Comparison of ENCODE assay signal across 11 mouse cellular contexts in genomic region chr15:98674994-98675545, GRCm38 (mm10). TPM values are rescaled to one million over a fixed set of nuclear protein-coding genes. Genes with fewer than 3 reads are reported as not detected.
DNase-seq lines count a peak whose midpoint lies in the region; ATAC-seq and TF ChIP-seq lines count a peak whose summit lies in the region.
"Had no signal": no experiment of that assay in that cellular context is flagged by ENCODE, and none has a peak within 500 bp of the region (broad histone marks: within the 10 kb centered on the region; RNA-seq: fewer than 3 reads in every experiment).

No protein-coding gene starts in this region.

- no peak for DNase-seq in heart, postnatal 10 days
- no peak for DNase-seq in stomach, postnatal 0 days (ENCODE audit: low spot score)
- DNase-seq in hindbrain, postnatal 0 days (ENCODE audit: low spot score), result peak; percentile 10
- DNase-seq in gastrocnemius, postnatal 14 days, result no peak
- DNase-seq in layer of hippocampus, adult 18-20 months (ENCODE audit: low spot score in 2 of 2), result no peak
- DNase-seq: kidney, postnatal 14 days had no signal

- H3K4me1 ChIP-seq in heart, embryonic 13.5 days, result peaks cover 42% of the 10 kb centered on the region
- peaks cover 8% of the 10 kb centered on the region; the same call in 1 of the 2 replicates for H3K4me1 ChIP-seq in stomach, embryonic 15.5 days
- H3K4me1 ChIP-seq in stomach, postnatal 0 days (replicated peaks; ENCODE audit: control insufficient read depth, insufficient read depth), result no peaks in the 10 kb centered on the region
- peaks cover 10% of the 10 kb centered on the region for H3K4me1 ChIP-seq in hindbrain, postnatal 0 days (ENCODE audit: insufficient read depth, low read length)

- no peak for TF ChIP-seq EP300 in stomach, postnatal 0 days (optimal IDR thresholded peaks at IDR 0.05)

- H3K27me3 ChIP-seq in heart, embryonic 13.5 days (replicated peaks), result peaks cover 52% of the 10 kb centered on the region
- H3K27me3 ChIP-seq in stomach, embryonic 15.5 days (replicated peaks), result peaks cover 36% of the 10 kb centered on the region
- no peaks in the 10 kb centered on the region for H3K27me3 ChIP-seq in stomach, postnatal 0 days (ENCODE audit: control insufficient read depth, insufficient read depth, low read length)
- no peaks in the 10 kb centered on the region for H3K27me3 ChIP-seq in hindbrain, postnatal 0 days (ENCODE audit: insufficient read depth, low read length)

- no peaks in the 10 kb centered on the region for H3K9me3 ChIP-seq in heart, embryonic 13.5 days
- no peaks in the 10 kb centered on the region for H3K9me3 ChIP-seq in stomach, embryonic 15.5 days
- H3K9me3 ChIP-seq in stomach, postnatal 0 days (ENCODE audit: control insufficient read depth, low read length), result no peaks in the 10 kb centered on the region
- H3K9me3 ChIP-seq in hindbrain, postnatal 0 days (ENCODE audit: low read length), result no peaks in the 10 kb centered on the region

- H3K4me3 ChIP-seq in heart, embryonic 13.5 days, result peak overlapping the region; percentile 52; the same call in 1 of the 2 replicates
- 0 out of 2 replicates have a peak overlapping the region, but pooled peaks have one; percentile 43 for H3K4me3 ChIP-seq in stomach, embryonic 15.5 days (replicated peaks)
- H3K4me3 ChIP-seq in stomach, postnatal 0 days (ENCODE audit: low read depth, low read length), result no peak overlapping the region
- H3K4me3 ChIP-seq in hindbrain, postnatal 0 days (ENCODE audit: low read length), result peak overlapping the region; percentile 58
- H3K4me3 ChIP-seq: erythroblast, embryonic 14.5 days had no signal

- TF ChIP-seq CTCF in stomach, postnatal 0 days (IDR thresholded peaks at IDR 0.05; ENCODE audit: low read depth), result no peak
- no peak for TF ChIP-seq CTCF in hindbrain, postnatal 0 days (IDR thresholded peaks at IDR 0.05; ENCODE audit: low read depth)

- H3K9ac ChIP-seq in heart, embryonic 13.5 days, result peak overlapping the region; percentile 78
- no peak overlapping the region for H3K9ac ChIP-seq in stomach, embryonic 15.5 days
- H3K9ac ChIP-seq in stomach, postnatal 0 days (ENCODE audit: low read length), result no peak overlapping the region
- H3K9ac ChIP-seq in hindbrain, postnatal 0 days (replicated peaks; ENCODE audit: low read length), result peak overlapping the region; percentile 61

- H3K27ac ChIP-seq in heart, embryonic 13.5 days (replicated peaks), result no peak overlapping the region
- no peak overlapping the region for H3K27ac ChIP-seq in stomach, embryonic 15.5 days
- no peak overlapping the region for H3K27ac ChIP-seq in stomach, postnatal 0 days (replicated peaks)
- H3K27ac ChIP-seq in hindbrain, postnatal 0 days, result peak overlapping the region; percentile 64
- H3K27ac ChIP-seq: macrophage had no signal

- no peak for ATAC-seq in heart, embryonic 13.5 days (ENCODE audit: extremely low read depth, insufficient number of reproducible peaks, low FRiP score, low TSS enrichment)
- ATAC-seq in stomach, embryonic 15.5 days (ENCODE audit: insufficient read depth, low FRiP score, low read depth), result no peak
- ATAC-seq in stomach, postnatal 0 days (ENCODE audit: low FRiP score, low TSS enrichment), result no peak
- ATAC-seq in hindbrain, postnatal 0 days, result peak; percentile 45
- no peak for ATAC-seq in granulocyte monocyte progenitor cell, adult 5-6 weeks (replicated peaks; ENCODE audit: poor library complexity, severe bottlenecking)

- no peaks in the 10 kb centered on the region for H3K36me3 ChIP-seq in heart, embryonic 13.5 days
- H3K36me3 ChIP-seq in stomach, embryonic 15.5 days, result no peaks in the 10 kb centered on the region
- no peaks in the 10 kb centered on the region for H3K36me3 ChIP-seq in stomach, postnatal 0 days (ENCODE audit: control insufficient read depth, insufficient read depth, low read length)
- H3K36me3 ChIP-seq in hindbrain, postnatal 0 days (ENCODE audit: insufficient read depth, low read length), result no peaks in the 10 kb centered on the region

- 23% methylated on average over 11 of the region's 11 CpGs for WGBS in heart, embryonic 13.5 days
- WGBS in stomach, embryonic 15.5 days, result 28% methylated on average over 11 of the region's 11 CpGs
- 21% methylated on average over 11 of the region's 11 CpGs for WGBS in stomach, postnatal 0 days
- 5% methylated on average over 11 of the region's 11 CpGs for WGBS in hindbrain, postnatal 0 days

- peak overlapping the region; percentile 97 for H3K4me2 ChIP-seq in heart, embryonic 13.5 days
- H3K4me2 ChIP-seq in stomach, embryonic 15.5 days, result no peak overlapping the region
- H3K4me2 ChIP-seq in stomach, postnatal 0 days (replicated peaks; ENCODE audit: low read depth), result no peak overlapping the region
- peak overlapping the region; percentile 98 for H3K4me2 ChIP-seq in hindbrain, postnatal 0 days (ENCODE audit: low read depth, low read length)

- intact Hi-C loops in heart, postnatal 10 days (cut with DNase I), result no loop called here
- intact Hi-C loops in gastrocnemius, postnatal 14 days (cut with DNase I; ENCODE audit: low total_unique reads), result no loop called here

RNA-seq across cellular contexts. Expression of gene Rnd1, which starts 2.2 kb away (rescaled TPM):
- 1.3 TPM in 2 replicates for polyA plus RNA-seq in heart, embryonic 13.5 days (2015; fragmentation: Nextera tagmentation; extraction: Ambion mirVana)
- 1 to 10 TPM in 1 of 2 experiments, under 1 TPM in 1; 0.84 to 1.9 TPM for total RNA-seq in heart, postnatal 10 days (2021)
- 1.3 and 1.4 TPM in 2 replicates for polyA plus RNA-seq in stomach, embryonic 15.5 days (2015; fragmentation: Nextera tagmentation; extraction: Ambion mirVana)
- 0.35 and 0.46 TPM in 2 replicates for polyA plus RNA-seq in stomach, postnatal 0 days (2015; fragmentation: Nextera tagmentation; extraction: Ambion mirVana)
- 22.3 and 26.7 TPM in 2 replicates for total RNA-seq in hindbrain, postnatal 0 days (2014; rRNA removed)
- 16.2 and 16.3 TPM in 2 replicates for polyA plus RNA-seq in hindbrain, postnatal 0 days (2015; fragmentation: Nextera tagmentation; extraction: Ambion mirVana)
- total RNA-seq in granulocyte monocyte progenitor cell, adult 5-6 weeks (2014; fragmentation: Nextera tagmentation), result 0.11 and 0.39 TPM in 2 replicates
- 0.67 and 2.7 TPM in 2 replicates for total RNA-seq in granulocyte monocyte progenitor cell, adult 5-6 weeks (2017)
- total RNA-seq in gastrocnemius, postnatal 14 days (2021), result 1 to 10 TPM in 1 of 2 experiments, under 1 TPM in 1; 0.40 to 1.2 TPM
- 1 to 10 TPM; 6.3 to 8.0 TPM for total RNA-seq in layer of hippocampus, adult 18-20 months (2021)
- polyA plus RNA-seq: erythroblast, embryonic 14.5 days had no signal

RNA-seq across cellular contexts. Expression of gene Ddx23, which starts 12.4 kb away (rescaled TPM):
- 16.5 and 20.8 TPM in 2 replicates for polyA plus RNA-seq in heart, embryonic 13.5 days (2015; fragmentation: Nextera tagmentation; extraction: Ambion mirVana)
- total RNA-seq in heart, postnatal 10 days (2021), result 10 to 100 TPM; 55.2 to 57.2 TPM
- polyA plus RNA-seq in stomach, embryonic 15.5 days (2015; fragmentation: Nextera tagmentation; extraction: Ambion mirVana), result 22.9 and 26.8 TPM in 2 replicates
- polyA plus RNA-seq in stomach, postnatal 0 days (2015; fragmentation: Nextera tagmentation; extraction: Ambion mirVana), result 8.2 and 10.3 TPM in 2 replicates
- 52.9 and 68.7 TPM in 2 replicates for total RNA-seq in hindbrain, postnatal 0 days (2014; rRNA removed)
- 20.1 and 23.4 TPM in 2 replicates for polyA plus RNA-seq in hindbrain, postnatal 0 days (2015; fragmentation: Nextera tagmentation; extraction: Ambion mirVana)
- total RNA-seq in granulocyte monocyte progenitor cell, adult 5-6 weeks (2014; fragmentation: Nextera tagmentation), result 76.1 and 82.1 TPM in 2 replicates
- total RNA-seq in granulocyte monocyte progenitor cell, adult 5-6 weeks (2017), result 79.5 and 103 TPM in 2 replicates
- total RNA-seq in gastrocnemius, postnatal 14 days (2021), result 10 to 100 TPM; 45.1 to 48.1 TPM
- 100 to 1,000 TPM in 1 of 2 experiments, 10 to 100 TPM in 1; 89.8 to 108 TPM for total RNA-seq in layer of hippocampus, adult 18-20 months (2021)

RNA-seq across cellular contexts. Expression of gene Ccdc65, which starts 32.9 kb away (rescaled TPM):
- 0.32 and 0.39 TPM in 2 replicates for polyA plus RNA-seq in heart, embryonic 13.5 days (2015; fragmentation: Nextera tagmentation; extraction: Ambion mirVana)
- under 1 TPM; 0.12 to 0.41 TPM for total RNA-seq in heart, postnatal 10 days (2021)
- polyA plus RNA-seq in stomach, embryonic 15.5 days (2015; fragmentation: Nextera tagmentation; extraction: Ambion mirVana), result 0.84 and 1.1 TPM in 2 replicates
- 0.70 and 0.76 TPM in 2 replicates for polyA plus RNA-seq in stomach, postnatal 0 days (2015; fragmentation: Nextera tagmentation; extraction: Ambion mirVana)
- total RNA-seq in hindbrain, postnatal 0 days (2014; rRNA removed), result 2.6 and 3.7 TPM in 2 replicates
- polyA plus RNA-seq in hindbrain, postnatal 0 days (2015; fragmentation: Nextera tagmentation; extraction: Ambion mirVana), result 7.7 and 10.4 TPM in 2 replicates
- total RNA-seq in granulocyte monocyte progenitor cell, adult 5-6 weeks (2014; fragmentation: Nextera tagmentation), result not detected in 2 replicates
- total RNA-seq in granulocyte monocyte progenitor cell, adult 5-6 weeks (2017), result not detected in 2 replicates
- not detected for total RNA-seq in gastrocnemius, postnatal 14 days (2021)
- 1 to 10 TPM; 7.4 to 9.7 TPM for total RNA-seq in layer of hippocampus, adult 18-20 months (2021)
- polyA plus RNA-seq: erythroblast, embryonic 14.5 days had no signal

RNA-seq across cellular contexts. Expression of gene Cacnb3, which starts 44.4 kb away (rescaled TPM):
- polyA plus RNA-seq in heart, embryonic 13.5 days (2015; fragmentation: Nextera tagmentation; extraction: Ambion mirVana), result 9.5 and 10.8 TPM in 2 replicates
- total RNA-seq in heart, postnatal 10 days (2021), result 10 to 100 TPM; 13.6 to 14.0 TPM
- polyA plus RNA-seq in stomach, embryonic 15.5 days (2015; fragmentation: Nextera tagmentation; extraction: Ambion mirVana), result 29.0 and 32.2 TPM in 2 replicates
- 15.1 and 17.6 TPM in 2 replicates for polyA plus RNA-seq in stomach, postnatal 0 days (2015; fragmentation: Nextera tagmentation; extraction: Ambion mirVana)
- total RNA-seq in hindbrain, postnatal 0 days (2014; rRNA removed), result 166 and 183 TPM in 2 replicates
- polyA plus RNA-seq in hindbrain, postnatal 0 days (2015; fragmentation: Nextera tagmentation; extraction: Ambion mirVana), result 75.0 and 83.1 TPM in 2 replicates
- not detected in 2 replicates for total RNA-seq in granulocyte monocyte progenitor cell, adult 5-6 weeks (2014; fragmentation: Nextera tagmentation)
- not detected in 2 replicates for total RNA-seq in granulocyte monocyte progenitor cell, adult 5-6 weeks (2017)
- 1 to 10 TPM; 6.6 to 9.5 TPM for total RNA-seq in gastrocnemius, postnatal 14 days (2021)
- total RNA-seq in layer of hippocampus, adult 18-20 months (2021), result 100 to 1,000 TPM; 217 to 222 TPM
- polyA plus RNA-seq: erythroblast, embryonic 14.5 days had no signal

RNA-seq across cellular contexts. Expression of gene Fkbp11, which starts 52.9 kb away (rescaled TPM):
- polyA plus RNA-seq in heart, embryonic 13.5 days (2015; fragmentation: Nextera tagmentation; extraction: Ambion mirVana), result 19.8 and 24.5 TPM in 2 replicates
- 10 to 100 TPM in 1 of 2 experiments, 1 to 10 TPM in 1; 8.1 to 10.2 TPM for total RNA-seq in heart, postnatal 10 days (2021)
- 112 and 123 TPM in 2 replicates for polyA plus RNA-seq in stomach, embryonic 15.5 days (2015; fragmentation: Nextera tagmentation; extraction: Ambion mirVana)
- polyA plus RNA-seq in stomach, postnatal 0 days (2015; fragmentation: Nextera tagmentation; extraction: Ambion mirVana), result 117 and 127 TPM in 2 replicates
- total RNA-seq in hindbrain, postnatal 0 days (2014; rRNA removed), result 6.4 and 10.6 TPM in 2 replicates
- polyA plus RNA-seq in hindbrain, postnatal 0 days (2015; fragmentation: Nextera tagmentation; extraction: Ambion mirVana), result 5.0 and 6.6 TPM in 2 replicates
- total RNA-seq in granulocyte monocyte progenitor cell, adult 5-6 weeks (2014; fragmentation: Nextera tagmentation), result 37.6 and 39.9 TPM in 2 replicates
- 63.8 and 66.3 TPM in 2 replicates for total RNA-seq in granulocyte monocyte progenitor cell, adult 5-6 weeks (2017)
- total RNA-seq in gastrocnemius, postnatal 14 days (2021), result 1 to 10 TPM; 3.9 to 4.4 TPM
- 1 to 10 TPM in 1 of 2 experiments, under 1 TPM in 1; 0.97 to 1.4 TPM for total RNA-seq in layer of hippocampus, adult 18-20 months (2021)

Comparison
In these comparisons a context has a peak if more than half of its experiments do, and no peak if none do; other contexts are left out.
1. H3K4me2 ChIP-seq: peak in heart, embryonic 13.5 days (single experiment) and hindbrain, postnatal 0 days (single experiment); none in stomach, embryonic 15.5 days (single experiment) and stomach, postnatal 0 days (single experiment).
2. H3K9ac ChIP-seq: peak in heart, embryonic 13.5 days (single experiment) and hindbrain, postnatal 0 days (single experiment); none in stomach, embryonic 15.5 days (single experiment) and stomach, postnatal 0 days (single experiment).